Mouse (Mus musculus) midbrain, embryonic 14.5 days (tissue): ENCODE measurements at regions not wholly inside any gene's neighbourhood (a gene's known extent, or its start where the extent isn't known, plus 50 kb on each side); places are given as distances from the start of the nearest gene placed in this dataset.

Experiments used
- ATAC-seq: fragments of 200-750 bp; cut with Nextera tagmentation; 2 replicates; pipeline ENCODE4 v1.8.0; 2017; ENCODE audit warnings: moderate number of reproducible peaks, moderate library complexity; ENCODE audit not compliant: low FRiP score, low TSS enrichment
- DNase-seq: peaks from one replicate; pipeline ENCODE4 v3.0.0-alpha.2; 2015
- H3K27ac ChIP-seq: fragments of 300-500 bp; sonication (generic); replicated peaks from 2 replicates; pipeline ENCODE4 v1.5.1; 2014; ENCODE audit warnings: mild to moderate bottlenecking, low read depth, low read length, moderate library complexity
- H3K27me3 ChIP-seq: fragments of 300-500 bp; sonication (generic); 2 replicates; pipeline ENCODE4 v1.6.1; 2014; ENCODE audit warnings: low read length, control low read depth, mixed read lengths; ENCODE audit not compliant: control insufficient read depth, insufficient read depth
- H3K36me3 ChIP-seq: fragments of 300-500 bp; sonication (generic); 2 replicates; pipeline ENCODE4 v1.6.1; 2014; ENCODE audit warnings: low read length, control low read depth; ENCODE audit not compliant: control insufficient read depth, insufficient read depth
- H3K4me1 ChIP-seq: fragments of 300-500 bp; sonication (generic); 2 replicates; pipeline ENCODE4 v1.6.1; 2014; ENCODE audit warnings: mild to moderate bottlenecking, antibody characterized with exemption, low read length, control low read depth; ENCODE audit not compliant: control insufficient read depth, insufficient read depth
- H3K4me2 ChIP-seq: fragments of 300-500 bp; sonication (generic); 2 replicates; pipeline ENCODE4 v1.6.1; 2014; ENCODE audit warnings: mild to moderate bottlenecking, low read length, moderate library complexity
- H3K4me3 ChIP-seq: fragments of 300-500 bp; sonication (generic); replicated peaks from 2 replicates; pipeline ENCODE4 v1.5.1; 2014; ENCODE audit warnings: low read depth, low read length
- H3K9ac ChIP-seq: fragments of 300-500 bp; sonication (generic); replicated peaks from 2 replicates; pipeline ENCODE4 v1.6.1; 2014; ENCODE audit warnings: mild to moderate bottlenecking, low read length, moderate library complexity
- H3K9me3 ChIP-seq: fragments of 300-500 bp; sonication (generic); 2 replicates; pipeline ENCODE4 v1.6.1; 2016; ENCODE audit warnings: low read length, control low read depth, mixed read lengths; ENCODE audit not compliant: control insufficient read depth
- WGBS: fragments of 180-500 bp; shearing (Covaris S2); extraction: QIAGEN DNeasy Blood & Tissue Kit; methylation state at CpG from one replicate; pipeline ENCODE4 v1.1.7; 2014; 5-methylcytosine and 5-hydroxymethylcytosine counted together

DNA sequence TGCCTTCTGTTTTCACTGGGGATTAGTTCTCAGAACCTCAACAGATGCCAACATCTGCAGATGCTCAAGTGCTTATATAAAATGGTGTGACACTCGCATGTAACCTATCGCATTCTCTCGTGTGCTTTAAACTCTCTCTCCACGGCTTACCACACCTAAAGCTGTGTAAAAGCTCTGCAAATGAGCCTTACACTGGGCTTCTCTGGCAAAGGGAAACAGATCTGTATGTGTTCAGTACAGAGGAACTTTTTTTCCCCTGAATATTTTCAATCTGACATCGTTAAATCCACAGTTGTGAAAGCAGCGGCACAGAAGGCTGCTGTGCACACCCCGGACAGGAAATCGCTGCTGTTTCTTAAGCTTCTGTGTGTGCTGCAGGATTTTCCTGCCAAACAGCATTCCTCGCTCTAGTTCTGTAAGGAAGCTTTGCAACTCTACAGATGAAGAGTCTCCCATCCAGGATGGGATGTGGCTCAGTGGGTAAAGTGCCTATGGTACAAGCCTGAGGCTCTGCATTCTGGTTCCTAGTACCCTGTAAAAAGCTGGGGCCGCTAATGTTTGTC, 206.3 kb downstream of the Sox11 start:
- Histone ChIP-seq H3K27ac (no peak overlapping the region), H3K4me2 (no peak overlapping the region), H3K9ac (no peak overlapping the region), H3K27me3 (no peaks in the 10 kb centered on the region), H3K9me3 (no peaks in the 10 kb centered on the region), H3K4me1 (peaks cover 30% of the 10 kb centered on the region), H3K4me3 (no peak overlapping the region), H3K36me3 (no peaks in the 10 kb centered on the region)
- DNase-seq (peak; percentile 47), ATAC-seq (no peak)
- WGBS, result 58% methylated on average over 10 of the region's 10 CpGs

DNA sequence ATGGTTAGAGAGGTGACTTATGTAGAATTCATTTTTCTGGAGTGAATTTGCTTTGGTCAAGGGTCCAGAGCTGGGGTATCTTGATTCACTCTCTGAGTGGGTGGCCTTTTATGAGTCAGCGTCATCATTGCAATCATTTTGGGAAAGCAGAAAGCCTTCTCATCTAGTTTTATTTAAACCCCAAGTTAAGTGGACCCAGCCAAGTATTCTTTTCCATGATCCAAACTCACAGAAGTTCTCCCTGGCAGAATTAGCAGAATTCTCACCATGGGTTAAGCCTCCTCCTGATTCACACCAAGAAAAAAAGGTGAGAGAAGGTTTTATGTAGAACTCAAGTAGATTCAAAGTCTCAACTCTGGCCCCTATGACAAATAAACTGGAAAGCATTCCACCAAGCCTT, 211.8 kb downstream of the Sox11 start:
- WGBS, result 98% methylated on average over 1 of the region's 1 CpGs
- Histone ChIP-seq H3K27me3 (no peaks in the 10 kb centered on the region), H3K4me3 (no peak overlapping the region), H3K36me3 (no peaks in the 10 kb centered on the region), H3K9ac (no peak overlapping the region), H3K4me2 (no peak overlapping the region), H3K27ac (no peak overlapping the region), H3K9me3 (no peaks in the 10 kb centered on the region), H3K4me1 (peaks cover 4% of the 10 kb centered on the region; the same call in 1 of the 2 replicates)
- no peak for DNase-seq
- no peak for ATAC-seq

DNA sequence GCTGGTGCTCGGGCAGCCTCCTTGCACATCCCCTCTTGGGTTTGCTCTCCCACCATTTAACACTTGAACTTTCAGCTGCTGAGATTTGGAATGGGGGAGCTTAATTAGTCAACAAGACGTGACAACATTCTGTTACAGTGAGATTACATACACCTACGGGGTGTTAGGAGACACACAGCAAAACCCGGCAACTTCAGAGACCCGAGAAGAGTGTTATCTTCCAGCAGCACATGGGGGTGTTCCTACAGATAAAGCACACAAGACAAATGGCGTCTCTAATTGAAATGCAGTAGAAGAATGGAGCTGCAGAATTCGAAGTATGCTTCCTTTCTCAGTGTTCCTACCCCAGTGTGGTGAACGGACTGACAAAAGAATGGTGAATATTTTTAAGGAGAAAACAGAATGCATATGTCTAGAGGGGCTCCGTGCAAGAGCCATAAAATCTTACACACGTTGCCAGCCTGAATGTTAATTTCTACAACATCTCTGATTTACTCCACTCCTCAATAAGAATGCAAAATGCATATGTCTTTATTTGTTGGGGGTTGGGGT, 215.2 kb downstream of the Sox11 start:
- H3K27ac ChIP-seq, result peak overlapping the region; percentile 65
- H3K9me3 ChIP-seq, result no peaks in the 10 kb centered on the region
- no peak overlapping the region for H3K9ac ChIP-seq
- 47% methylated on average over 10 of the region's 10 CpGs for WGBS
- no peaks in the 10 kb centered on the region for H3K27me3 ChIP-seq
- DNase-seq (peak; percentile 72), ATAC-seq (no peak; the same call in 1 of the 2 replicates)
- no peaks in the 10 kb centered on the region for H3K36me3 ChIP-seq
- no peak overlapping the region for H3K4me2 ChIP-seq
- H3K4me3 ChIP-seq, result no peak overlapping the region
- peaks cover 4% of the 10 kb centered on the region; the same call in 1 of the 2 replicates for H3K4me1 ChIP-seq

DNA sequence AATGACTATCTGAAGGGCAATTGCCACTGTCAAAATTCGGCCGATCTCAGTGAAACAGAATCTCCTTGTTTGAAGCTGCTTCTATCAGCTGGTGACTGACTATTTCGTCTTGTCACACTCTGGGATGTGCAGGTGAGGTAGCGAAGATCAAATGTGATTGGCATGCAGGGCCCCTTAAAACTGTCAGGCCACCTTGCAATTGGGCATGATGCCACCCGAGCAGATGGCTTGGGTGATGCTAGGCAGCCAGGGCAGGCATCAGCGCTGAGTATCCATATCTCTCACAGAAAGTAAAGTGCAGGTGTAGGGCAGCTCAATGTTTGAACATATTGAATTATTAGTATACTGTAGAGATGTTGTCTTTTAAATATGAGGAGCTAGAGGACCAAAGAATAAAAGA, 223.8 kb downstream of the Sox11 start:
- WGBS, result 90% methylated on average over 6 of the region's 6 CpGs
- Histone ChIP-seq H3K9me3 (no peaks in the 10 kb centered on the region), H3K4me2 (no peak overlapping the region), H3K36me3 (no peaks in the 10 kb centered on the region), H3K27ac (no peak overlapping the region), H3K9ac (no peak overlapping the region), H3K4me1 (no peaks in the 10 kb centered on the region), H3K27me3 (no peaks in the 10 kb centered on the region), H3K4me3 (no peak overlapping the region)
- ATAC-seq, result no peak
- DNase-seq, result no peak

DNA sequence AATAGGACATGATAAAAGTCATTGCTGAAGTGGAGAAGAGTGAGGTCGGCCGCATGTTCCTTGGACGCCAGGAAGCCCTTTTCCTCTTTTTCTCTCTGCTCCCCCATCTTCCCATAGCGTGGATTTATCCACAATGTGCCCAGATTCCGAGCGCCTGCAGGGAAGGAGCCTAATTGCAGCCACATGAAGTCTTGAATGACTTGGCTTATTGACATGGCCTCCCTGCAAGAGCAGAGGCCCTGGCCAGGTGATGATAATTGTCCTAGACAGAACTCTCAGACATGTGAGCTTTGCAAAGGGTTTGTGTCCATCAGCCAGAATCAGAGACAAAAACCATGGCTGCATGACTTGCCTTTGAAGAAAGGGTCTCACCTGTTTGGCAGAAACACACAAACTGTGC, 227.0 kb downstream of the Sox11 start:
- no peak overlapping the region for H3K27ac ChIP-seq
- no peaks in the 10 kb centered on the region for H3K27me3 ChIP-seq
- no peak overlapping the region for H3K4me3 ChIP-seq
- H3K4me2 ChIP-seq, result no peak overlapping the region
- no peak overlapping the region for H3K9ac ChIP-seq
- WGBS, result 48% methylated on average over 6 of the region's 6 CpGs
- H3K4me1 ChIP-seq, result no peaks in the 10 kb centered on the region
- DNase-seq, result peak; percentile 24
- ATAC-seq, result no peak
- no peaks in the 10 kb centered on the region for H3K36me3 ChIP-seq
- H3K9me3 ChIP-seq, result no peaks in the 10 kb centered on the region

DNA sequence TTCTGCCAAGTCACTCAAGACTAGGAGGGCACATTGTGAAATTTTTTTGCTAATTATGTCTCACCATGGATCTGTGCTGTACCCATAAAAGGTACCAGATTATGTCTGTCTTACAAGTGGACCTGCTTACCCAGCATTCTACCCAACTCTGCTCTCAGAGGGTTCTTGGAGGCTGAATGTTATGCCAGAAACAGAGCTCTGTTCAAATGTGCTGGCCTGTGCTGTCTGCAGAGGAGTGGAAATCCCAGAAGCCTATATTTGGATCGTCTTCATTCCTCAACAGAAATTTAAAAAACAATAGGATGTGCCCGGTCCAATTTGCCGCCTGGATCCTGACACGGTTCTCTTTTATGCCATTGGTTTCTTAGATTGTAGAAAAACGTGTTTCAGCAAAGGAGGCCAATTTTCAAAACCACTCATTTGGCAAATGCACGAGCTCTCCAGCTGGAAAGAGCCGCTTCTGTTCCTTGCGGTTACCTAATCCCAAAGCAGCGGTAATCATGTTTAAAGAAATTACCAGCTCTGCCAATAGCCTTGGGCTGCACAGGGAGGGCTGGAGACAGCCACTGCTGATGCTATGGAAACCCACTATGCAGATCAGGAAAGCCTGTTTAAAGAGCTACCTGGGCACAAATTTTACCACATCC, 237.3 kb downstream of the Sox11 start:
- Histone ChIP-seq H3K27ac (peak overlapping the region; percentile 60), H3K27me3 (no peaks in the 10 kb centered on the region), H3K36me3 (no peaks in the 10 kb centered on the region), H3K4me2 (no peak overlapping the region), H3K9ac (no peak overlapping the region), H3K9me3 (no peaks in the 10 kb centered on the region), H3K4me1 (0 out of 2 replicates have a peak, but pooled peaks cover 5% of the 10 kb centered on the region), H3K4me3 (no peak overlapping the region)
- WGBS, result 42% methylated on average over 9 of the region's 9 CpGs
- DNase-seq, result peak; percentile 73
- no peak for ATAC-seq

DNA sequence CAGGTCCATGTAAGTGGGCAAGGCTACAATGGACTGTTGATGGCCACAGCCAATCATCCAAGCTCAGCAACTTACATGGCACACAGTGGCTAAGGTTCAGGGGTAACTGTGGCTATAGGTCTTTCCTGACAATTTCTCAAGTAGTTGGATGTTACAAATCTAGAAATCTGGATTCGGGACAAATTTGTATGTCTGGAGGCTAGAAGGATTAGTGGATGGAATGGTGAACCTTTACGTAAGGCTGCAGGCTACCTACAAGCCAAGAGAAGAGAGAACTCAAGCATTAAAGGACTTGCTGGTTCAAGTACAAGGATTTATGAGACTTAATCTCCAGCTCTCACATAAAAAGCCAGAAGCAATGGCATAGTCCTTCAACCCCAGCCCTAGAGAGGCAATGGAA, 239.4 kb downstream of the Sox11 start:
- Histone ChIP-seq H3K27me3 (no peaks in the 10 kb centered on the region), H3K4me2 (no peak overlapping the region), H3K36me3 (no peaks in the 10 kb centered on the region), H3K27ac (no peak overlapping the region), H3K4me1 (0 out of 2 replicates have a peak, but pooled peaks cover 5% of the 10 kb centered on the region), H3K4me3 (no peak overlapping the region), H3K9me3 (no peaks in the 10 kb centered on the region), H3K9ac (no peak overlapping the region)
- DNase-seq, result no peak
- WGBS, result 86% methylated on average over 2 of the region's 2 CpGs
- ATAC-seq, result no peak

DNA sequence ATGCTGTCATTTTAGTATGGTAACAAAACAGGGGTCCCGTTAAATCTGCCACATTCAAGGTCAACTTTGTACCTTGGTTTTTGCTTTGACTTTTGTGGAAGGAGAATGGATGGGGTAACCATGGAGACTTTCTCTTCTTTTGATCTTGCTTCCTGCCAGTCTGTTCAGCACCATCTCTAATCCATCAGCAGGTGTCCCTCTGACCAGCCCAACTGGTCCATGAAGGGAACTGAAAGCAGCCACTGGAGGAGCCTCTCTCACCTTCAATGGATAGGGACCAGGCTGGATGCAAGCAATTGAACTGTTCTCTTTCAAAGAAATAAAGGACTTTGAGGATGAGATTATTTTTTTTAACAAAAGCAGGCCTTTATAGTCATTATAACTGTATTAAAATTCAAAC, 253.2 kb downstream of the Sox11 start:
- H3K4me2 ChIP-seq, result no peak overlapping the region
- no peaks in the 10 kb centered on the region for H3K36me3 ChIP-seq
- no peak for DNase-seq
- H3K27ac ChIP-seq, result no peak overlapping the region
- no peak for ATAC-seq
- 0 out of 2 replicates have a peak, but pooled peaks cover 4% of the 10 kb centered on the region for H3K9me3 ChIP-seq
- no peak overlapping the region for H3K9ac ChIP-seq
- WGBS, result 29% methylated on average over 1 of the region's 1 CpGs
- peaks cover 14% of the 10 kb centered on the region for H3K4me1 ChIP-seq
- H3K27me3 ChIP-seq, result no peaks in the 10 kb centered on the region
- H3K4me3 ChIP-seq, result no peak overlapping the region

DNA sequence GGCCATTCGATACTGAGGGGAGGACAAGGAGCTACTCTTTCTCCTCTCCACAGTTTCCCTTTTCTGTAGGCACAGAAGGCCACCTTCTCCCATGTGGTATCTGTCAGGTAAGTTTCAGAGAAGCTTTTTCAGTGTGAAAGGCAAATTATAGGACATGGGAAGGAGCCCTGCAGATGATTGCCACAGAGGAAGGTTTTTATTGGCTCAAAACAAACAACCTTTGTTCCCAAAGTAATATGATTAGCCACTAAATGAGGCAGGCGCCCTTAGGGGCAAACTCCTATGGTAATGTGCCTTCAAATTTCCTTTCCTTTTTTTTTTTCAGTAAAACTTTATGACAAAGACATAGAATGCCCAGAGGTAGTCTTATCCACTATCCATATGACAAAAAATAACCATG, 256.5 kb downstream of the Sox11 start:
- no peaks in the 10 kb centered on the region for H3K9me3 ChIP-seq
- H3K4me1 ChIP-seq, result peaks cover 42% of the 10 kb centered on the region
- no peak for ATAC-seq
- no peak overlapping the region for H3K4me3 ChIP-seq
- H3K4me2 ChIP-seq, result no peak overlapping the region
- H3K27ac ChIP-seq, result peak overlapping the region; percentile 28; the same call in 1 of the 2 replicates
- 95% methylated on average over 2 of the region's 2 CpGs for WGBS
- H3K27me3 ChIP-seq, result no peaks in the 10 kb centered on the region
- no peak overlapping the region for H3K9ac ChIP-seq
- no peaks in the 10 kb centered on the region for H3K36me3 ChIP-seq
- no peak for DNase-seq
